In genomic region chr7:19341761-19342409, GRCm38 (mm10) we compare ENCODE assay signal across 8 mouse cellular contexts. TPM values are rescaled to one million over a fixed set of nuclear protein-coding genes. Genes with fewer than 3 reads are reported as not detected.
A peak's percentile ranks its signal among the peaks of the same experiment; 100 is the strongest.
DNase-seq lines count a peak whose midpoint lies in the region; ATAC-seq lines count a peak whose summit lies in the region.

No protein-coding gene starts in this region.

- no peaks in the 10 kb centered on the region for H3K27me3 ChIP-seq in intestine, embryonic 16.5 days (replicated peaks; ENCODE audit: control insufficient read depth, insufficient read depth, low read length)

- H3K27ac ChIP-seq in brown adipose tissue, adult 24 weeks (replicated peaks; ENCODE audit: low read depth, low read length) = no peak overlapping the region
- peak overlapping the region; percentile 63; the same call in 1 of the 2 replicates for H3K27ac ChIP-seq in intestine, embryonic 16.5 days (ENCODE audit: low read length)

- no peaks in the 10 kb centered on the region for H3K9me3 ChIP-seq in intestine, embryonic 16.5 days (ENCODE audit: control insufficient read depth, low read length)

- ATAC-seq in intestine, embryonic 16.5 days = 0 out of 2 replicates have a peak, but pooled peaks have one; percentile 8

- H3K36me3 ChIP-seq in intestine, embryonic 16.5 days (ENCODE audit: control insufficient read depth, insufficient read depth, low read length) = no peaks in the 10 kb centered on the region

- peak overlapping the region; percentile 51 for H3K4me3 ChIP-seq in brown adipose tissue, adult 24 weeks (ENCODE audit: insufficient read depth, low read depth, low read length)
- H3K4me3 ChIP-seq in intestine, embryonic 16.5 days (ENCODE audit: low read length) = peak overlapping the region; percentile 56

- peaks cover 5% of the 10 kb centered on the region; the same call in 1 of the 2 replicates for H3K4me1 ChIP-seq in brown adipose tissue, adult 24 weeks (ENCODE audit: control insufficient read depth, insufficient read depth, insufficient read length, low read length)
- peaks cover 30% of the 10 kb centered on the region for H3K4me1 ChIP-seq in intestine, embryonic 16.5 days (ENCODE audit: control insufficient read depth, insufficient read depth, low read length)

- H3K9ac ChIP-seq in intestine, embryonic 16.5 days (ENCODE audit: low read depth, low read length) = peak overlapping the region; percentile 68

- DNase-seq in left cerebral cortex, adult 18-20 months (ENCODE audit: low spot score in 2 of 2) = peak; percentile 52 to 58
- no peak for DNase-seq in left cerebral cortex, adult 9 months (ENCODE audit: low spot score in 2 of 2)
- DNase-seq in heart, adult 11 months = peak; percentile 98
- peak; percentile 31 for DNase-seq in naive thymus-derived CD4-positive, alpha-beta T cell, adult 2 months (ENCODE audit: low read depth)
- DNase-seq in thymus, postnatal 36 days = no peak
- DNase-seq in thymus, postnatal 4 days = no peak

- WGBS in intestine, embryonic 16.5 days = under 1% methylated on average over 41 of the region's 41 CpGs

- peak overlapping the region; percentile 91 for H3K4me2 ChIP-seq in intestine, embryonic 16.5 days (ENCODE audit: low read depth, low read length)

RNA-seq across cellular contexts. Expression of gene Ercc1, which starts 2.7 kb away (rescaled TPM):
- 10 to 100 TPM; 39.1 to 45.2 TPM for total RNA-seq in left cerebral cortex, adult 18-20 months (2021)
- polyA plus RNA-seq in brown adipose tissue, adult 24 weeks (2012; ENCODE audit: insufficient read depth, insufficient read length, missing spikeins) = 32.6 and 38.4 TPM in 2 replicates
- 45.8 and 51.3 TPM in 2 replicates for polyA plus RNA-seq in intestine, embryonic 16.5 days (2015; fragmentation: Nextera tagmentation; extraction: Ambion mirVana)

RNA-seq across cellular contexts. Expression of gene Cd3eap, which starts 17.4 kb away (rescaled TPM):
- 10 to 100 TPM; 17.1 to 18.1 TPM for total RNA-seq in left cerebral cortex, adult 18-20 months (2021)
- polyA plus RNA-seq in brown adipose tissue, adult 24 weeks (2012; ENCODE audit: insufficient read depth, insufficient read length, missing spikeins) = 3.3 and 5.5 TPM in 2 replicates
- polyA plus RNA-seq in intestine, embryonic 16.5 days (2015; fragmentation: Nextera tagmentation; extraction: Ambion mirVana) = 19.1 and 24.3 TPM in 2 replicates

RNA-seq across cellular contexts. Expression of gene Ppp1r13l, which starts 17.7 kb away (rescaled TPM):
- 1 to 10 TPM; 8.2 to 9.6 TPM for total RNA-seq in left cerebral cortex, adult 18-20 months (2021)
- 1.7 and 4.1 TPM in 2 replicates for polyA plus RNA-seq in brown adipose tissue, adult 24 weeks (2012; ENCODE audit: insufficient read depth, insufficient read length, missing spikeins)
- 3.1 and 4.2 TPM in 2 replicates for polyA plus RNA-seq in intestine, embryonic 16.5 days (2015; fragmentation: Nextera tagmentation; extraction: Ambion mirVana)

RNA-seq across cellular contexts. Expression of gene Fosb, which starts 32.0 kb away (rescaled TPM):
- 10 to 100 TPM; 20.9 to 54.7 TPM for total RNA-seq in left cerebral cortex, adult 18-20 months (2021)
- 2.7 and 48.0 TPM in 2 replicates for polyA plus RNA-seq in brown adipose tissue, adult 24 weeks (2012; ENCODE audit: insufficient read depth, insufficient read length, missing spikeins)
- 0.10 and 0.21 TPM in 2 replicates for polyA plus RNA-seq in intestine, embryonic 16.5 days (2015; fragmentation: Nextera tagmentation; extraction: Ambion mirVana)

RNA-seq across cellular contexts. Expression of gene Ercc2, which starts 39.9 kb away (rescaled TPM):
- total RNA-seq in left cerebral cortex, adult 18-20 months (2021) = 10 to 100 TPM; 32.2 to 36.4 TPM
- 4.4 and 6.4 TPM in 2 replicates for polyA plus RNA-seq in brown adipose tissue, adult 24 weeks (2012; ENCODE audit: insufficient read depth, insufficient read length, missing spikeins)
- polyA plus RNA-seq in intestine, embryonic 16.5 days (2015; fragmentation: Nextera tagmentation; extraction: Ambion mirVana) = 15.5 and 17.6 TPM in 2 replicates

Comparison
In these comparisons a context has a peak if more than half of its experiments do, and no peak if none do; other contexts are left out.
1. DNase-seq: peak in left cerebral cortex, adult 18-20 months (2 of 2), heart, adult 11 months (single experiment) and naive thymus-derived CD4-positive, alpha-beta T cell, adult 2 months (single experiment); none in left cerebral cortex, adult 9 months (0 of 2), thymus, postnatal 36 days (0 of 2) and thymus, postnatal 4 days (single experiment).